Mouse (Mus musculus) cerebellum, adult 9-10 months (tissue): ENCODE data around the gene Kiss1.
A peak's percentile ranks its signal among the peaks of the same experiment; 100 is the strongest.
"Not testable (repeated sequence)": the region's sequence is repeated elsewhere in the genome, so short reads cannot be mapped to it uniquely, and the experiment has no call there.

Experiments
- DNase-seq: peaks from one replicate; pipeline ENCODE4 v3.0.0; 2022

Gene Kiss1

GRCm38 (mm10) chr1:133323333-133323732 lies 1.7 kb downstream of the Kiss1 start:
- no peak for DNase-seq

- no peak for DNase-seq
These were observed 4.3 kb downstream of the Kiss1 start for GRCm38 (mm10) chr1:133325951-133326350.

GRCm38 (mm10) chr1:133327094-133327493 lies 5.4 kb downstream of the Kiss1 start:
- DNase-seq: no peak

- no peak for DNase-seq
These were observed 6.7 kb downstream of the Kiss1 start for GRCm38 (mm10) chr1:133328299-133328795.

- DNase-seq: no peak
These were observed 7.4 kb downstream of the Kiss1 start for GRCm38 (mm10) chr1:133328896-133329637.

- no peak for DNase-seq
These were observed 7.9 kb downstream of the Kiss1 start for GRCm38 (mm10) chr1:133329638-133329964.

GRCm38 (mm10) chr1:133331142-133331541 lies 9.5 kb downstream of the Kiss1 start:
- no peak for DNase-seq

- no peak for DNase-seq
These were observed 11.2 kb downstream of the Kiss1 start for GRCm38 (mm10) chr1:133332656-133333430.

- DNase-seq: no peak
These were observed 12.3 kb downstream of the Kiss1 start for GRCm38 (mm10) chr1:133333937-133334336.

GRCm38 (mm10) chr1:133340403-133340802 lies 18.7 kb downstream of the Kiss1 start:
- not testable (repeated sequence) for DNase-seq

GRCm38 (mm10) chr1:133344357-133344756 lies 22.7 kb downstream of the Kiss1 start:
- no peak for DNase-seq

- no peak for DNase-seq
These were observed 24.9 kb downstream of the Kiss1 start for GRCm38 (mm10) chr1:133346531-133346930.

GRCm38 (mm10) chr1:133347226-133347625 lies 25.6 kb downstream of the Kiss1 start:
- DNase-seq: no peak

GRCm38 (mm10) chr1:133347693-133348520 lies 26.2 kb downstream of the Kiss1 start:
- no peak for DNase-seq

GRCm38 (mm10) chr1:133350210-133350609 lies 28.5 kb downstream of the Kiss1 start, which contains the start of gene Ren1:
TSS of gene Ren1 (plus strand) at chr1:133350510.
- DNase-seq: no peak

- no peak for DNase-seq
These were observed 30.1 kb downstream of the Kiss1 start for GRCm38 (mm10) chr1:133351762-133352161.

- peak; percentile 77 for DNase-seq
These were observed 31.7 kb downstream of the Kiss1 start for GRCm38 (mm10) chr1:133353371-133353809.

GRCm38 (mm10) chr1:133355469-133355868 lies 33.8 kb downstream of the Kiss1 start:
- DNase-seq: no peak

- no peak for DNase-seq
These were observed 34.2 kb downstream of the Kiss1 start for GRCm38 (mm10) chr1:133355912-133356311.

GRCm38 (mm10) chr1:133356330-133356729 lies 34.7 kb downstream of the Kiss1 start:
- DNase-seq: no peak

- DNase-seq: no peak
These were observed 39.3 kb downstream of the Kiss1 start for GRCm38 (mm10) chr1:133361006-133361405.

- no peak for DNase-seq
These were observed 40.4 kb downstream of the Kiss1 start for GRCm38 (mm10) chr1:133362103-133362502.
